Mouse (Mus musculus): ENCODE results near the gene Arl15. TPM values are rescaled to one million over a fixed set of nuclear protein-coding genes. Genes with fewer than 3 reads are reported as not detected.

Gene Arl15
- total and polyA plus RNA-seq, 3 experiments: 3.2 to 9.6 (median 9.1) TPM

- H3K36me3 ChIP-seq (ENCODE audit: control insufficient read depth, insufficient read depth, low read length): peaks cover 10% of the 10 kb centered on the region
- intact Hi-C loops (cut with DNase I): no loop called here
- H3K4me1 ChIP-seq (ENCODE audit: control insufficient read depth, insufficient read depth, low read length): peaks cover 5% of the 10 kb centered on the region
- TF ChIP-seq CTCF (IDR thresholded peaks at IDR 0.05) (no peak), EP300 (IDR thresholded peaks at IDR 0.05; ENCODE audit: insufficient read depth, low read depth, low read length) (no peak), POLR2A (IDR thresholded peaks at IDR 0.05; ENCODE audit: insufficient read depth, low read depth, low read length) (no peak)
- no peak overlapping the region for H3K4me3 ChIP-seq
- no peaks in the 10 kb centered on the region for H3K27me3 ChIP-seq (ENCODE audit: control insufficient read depth, insufficient read depth, low read length)
- no peak overlapping the region; the same call in 1 of the 2 replicates for H3K27ac ChIP-seq
- 27% methylated on average over 9 of the region's 9 CpGs for WGBS
- DNase-seq: no peak
- H3K9ac ChIP-seq (ENCODE audit: low read depth, low read length): no peak overlapping the region
- peaks cover 7% of the 10 kb centered on the region; the same call in 1 of the 2 replicates for H3K79me2 ChIP-seq (replicated peaks; ENCODE audit: control insufficient read depth, insufficient read depth, low read length)
Observed at GRCm38 (mm10) chr13:113811910-113812592, 17.7 kb downstream of the Arl15 start.

DNA sequence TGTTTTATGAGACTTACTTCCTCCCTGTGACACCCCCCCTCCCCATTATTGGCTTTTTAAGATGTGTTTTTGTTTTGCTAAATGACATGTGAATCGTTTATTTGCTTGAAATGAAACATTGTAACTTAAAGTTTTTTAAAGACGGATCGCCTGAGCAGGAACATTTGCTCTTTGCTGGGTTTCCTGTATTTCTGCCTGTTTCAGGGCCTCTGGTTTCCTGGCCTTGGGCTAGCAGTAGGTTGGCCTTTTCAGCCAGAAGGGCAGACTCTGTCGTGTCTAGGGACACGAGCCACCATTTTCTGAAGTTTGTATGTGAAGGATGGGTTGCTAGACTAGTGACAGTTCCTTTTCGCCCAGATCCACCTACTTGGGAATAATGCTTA lies 18.3 kb downstream of the Arl15 start:
- DNase-seq: no peak

GRCm38 (mm10) chr13:113814121-113814520 lies 19.8 kb downstream of the Arl15 start:
- no peak for DNase-seq
- intact Hi-C loops (cut with DNase I): no loop called here
- no peak overlapping the region for H3K4me3 ChIP-seq
- H3K79me2 ChIP-seq (replicated peaks; ENCODE audit: control insufficient read depth, insufficient read depth, low read length): peaks cover 8% of the 10 kb centered on the region
- no peak overlapping the region for H3K27ac ChIP-seq
- WGBS: 80% methylated on average over 8 of the region's 8 CpGs
- peaks cover 5% of the 10 kb centered on the region for H3K4me1 ChIP-seq (ENCODE audit: control insufficient read depth, insufficient read depth, low read length)
- no peak overlapping the region for H3K9ac ChIP-seq (ENCODE audit: low read depth, low read length)
- H3K27me3 ChIP-seq (ENCODE audit: control insufficient read depth, insufficient read depth, low read length): no peaks in the 10 kb centered on the region
- peaks cover 10% of the 10 kb centered on the region for H3K36me3 ChIP-seq (ENCODE audit: control insufficient read depth, insufficient read depth, low read length)
- TF ChIP-seq POLR2A (IDR thresholded peaks at IDR 0.05; ENCODE audit: insufficient read depth, low read depth, low read length) (no peak), CTCF (IDR thresholded peaks at IDR 0.05) (no peak), EP300 (IDR thresholded peaks at IDR 0.05; ENCODE audit: insufficient read depth, low read depth, low read length) (no peak)

More for the DNA sequence above, 18.3 kb downstream of the Arl15 start:
- Histone ChIP-seq H3K27me3 (ENCODE audit: control insufficient read depth, insufficient read depth, low read length) (no peaks in the 10 kb centered on the region), H3K4me1 (ENCODE audit: control insufficient read depth, insufficient read depth, low read length) (peaks cover 5% of the 10 kb centered on the region), H3K9ac (ENCODE audit: low read depth, low read length) (no peak overlapping the region), H3K4me3 (no peak overlapping the region), H3K36me3 (ENCODE audit: control insufficient read depth, insufficient read depth, low read length) (peaks cover 10% of the 10 kb centered on the region), H3K27ac (no peak overlapping the region; the same call in 1 of the 2 replicates), H3K79me2 (replicated peaks; ENCODE audit: control insufficient read depth, insufficient read depth, low read length) (peaks cover 6% of the 10 kb centered on the region; the same call in 1 of the 2 replicates)
- WGBS: 49% methylated on average over 6 of the region's 6 CpGs
- no peak for TF ChIP-seq POLR2A (IDR thresholded peaks at IDR 0.05; ENCODE audit: insufficient read depth, low read depth, low read length)
- TF ChIP-seq CTCF (IDR thresholded peaks at IDR 0.05): no peak
- no peak for TF ChIP-seq EP300 (IDR thresholded peaks at IDR 0.05; ENCODE audit: insufficient read depth, low read depth, low read length)
- intact Hi-C loops (cut with DNase I): no loop called here

DNA sequence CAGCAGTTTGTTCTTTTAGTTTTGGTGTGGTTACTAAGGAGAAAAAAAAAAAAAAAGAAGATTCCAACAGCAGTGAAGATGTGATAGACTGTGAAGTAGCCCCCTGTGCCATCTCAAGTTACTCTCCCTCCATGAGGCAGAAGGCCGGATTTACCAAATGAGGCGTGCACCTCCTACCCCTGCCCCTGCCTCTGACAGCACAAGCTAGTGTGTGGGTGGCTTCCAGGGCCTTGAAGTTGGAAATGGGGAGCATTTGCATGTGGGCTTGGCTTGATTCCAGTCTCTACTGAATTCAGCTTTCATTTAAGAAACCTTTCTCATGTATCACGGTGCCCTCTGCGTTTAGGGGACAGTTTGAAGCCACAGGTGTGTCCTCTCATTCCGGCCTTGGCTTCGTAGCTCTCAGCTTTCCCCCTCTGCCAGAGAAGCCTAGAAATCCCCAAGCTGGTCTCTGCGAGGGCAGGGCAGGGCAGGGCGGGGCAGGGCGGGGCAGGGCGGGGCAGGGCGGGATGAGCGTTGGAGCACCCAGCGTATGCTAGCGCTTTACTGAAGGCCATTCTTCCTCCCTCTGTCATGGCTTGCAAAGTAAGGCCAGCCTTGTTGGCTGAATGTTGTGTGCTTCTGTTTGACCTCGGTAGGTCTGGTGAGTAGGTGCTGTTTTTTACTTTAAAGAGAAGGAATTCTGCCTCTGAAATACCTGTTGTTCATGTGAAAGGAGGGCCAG lies 21.6 kb downstream of the Arl15 start:
- no peak overlapping the region for H3K27ac ChIP-seq
- WGBS: 80% methylated on average over 15 of the region's 15 CpGs
- intact Hi-C loops (cut with DNase I): no loop called here

GRCm38 (mm10) chr13:113816421-113816810 lies 22.1 kb downstream of the Arl15 start:
- Histone ChIP-seq H3K4me3 (no peak overlapping the region), H3K79me2 (replicated peaks; ENCODE audit: control insufficient read depth, insufficient read depth, low read length) (peaks cover 12% of the 10 kb centered on the region), H3K27me3 (ENCODE audit: control insufficient read depth, insufficient read depth, low read length) (no peaks in the 10 kb centered on the region), H3K36me3 (ENCODE audit: control insufficient read depth, insufficient read depth, low read length) (peaks cover 9% of the 10 kb centered on the region), H3K4me1 (ENCODE audit: control insufficient read depth, insufficient read depth, low read length) (peaks cover 5% of the 10 kb centered on the region), H3K9ac (ENCODE audit: low read depth, low read length) (no peak overlapping the region), H3K27ac (no peak overlapping the region)
- DNase-seq: no peak
- WGBS: 89% methylated on average over 6 of the region's 6 CpGs
- TF ChIP-seq POLR2A (IDR thresholded peaks at IDR 0.05; ENCODE audit: insufficient read depth, low read depth, low read length) (no peak), CTCF (IDR thresholded peaks at IDR 0.05) (no peak), EP300 (IDR thresholded peaks at IDR 0.05; ENCODE audit: insufficient read depth, low read depth, low read length) (no peak)
- intact Hi-C loops (cut with DNase I): no loop called here

More for the DNA sequence above, 21.6 kb downstream of the Arl15 start:
- Histone ChIP-seq H3K4me1 (ENCODE audit: control insufficient read depth, insufficient read depth, low read length) (peaks cover 5% of the 10 kb centered on the region), H3K27me3 (ENCODE audit: control insufficient read depth, insufficient read depth, low read length) (no peaks in the 10 kb centered on the region), H3K79me2 (replicated peaks; ENCODE audit: control insufficient read depth, insufficient read depth, low read length) (peaks cover 12% of the 10 kb centered on the region), H3K9ac (ENCODE audit: low read depth, low read length) (no peak overlapping the region), H3K36me3 (ENCODE audit: control insufficient read depth, insufficient read depth, low read length) (peaks cover 10% of the 10 kb centered on the region), H3K4me3 (no peak overlapping the region)
- TF ChIP-seq EP300 (IDR thresholded peaks at IDR 0.05; ENCODE audit: insufficient read depth, low read depth, low read length): no peak
- DNase-seq: no peak

GRCm38 (mm10) chr13:113819006-113819405 lies 24.7 kb downstream of the Arl15 start:
- no peaks in the 10 kb centered on the region for H3K36me3 ChIP-seq (ENCODE audit: control insufficient read depth, insufficient read depth, low read length)
- no peak for DNase-seq
- H3K79me2 ChIP-seq (replicated peaks; ENCODE audit: control insufficient read depth, insufficient read depth, low read length): peaks cover 12% of the 10 kb centered on the region
- WGBS: 95% methylated on average over 7 of the region's 7 CpGs
- H3K9ac ChIP-seq (ENCODE audit: low read depth, low read length): no peak overlapping the region
- TF ChIP-seq CTCF (IDR thresholded peaks at IDR 0.05) (no peak), EP300 (IDR thresholded peaks at IDR 0.05; ENCODE audit: insufficient read depth, low read depth, low read length) (no peak)
- H3K27me3 ChIP-seq (ENCODE audit: control insufficient read depth, insufficient read depth, low read length): no peaks in the 10 kb centered on the region
- H3K27ac ChIP-seq: no peak overlapping the region
- H3K4me3 ChIP-seq: no peak overlapping the region
- H3K4me1 ChIP-seq (ENCODE audit: control insufficient read depth, insufficient read depth, low read length): peaks cover 3% of the 10 kb centered on the region
- intact Hi-C loops (cut with DNase I): no loop called here

All from heart, adult 2 months (tissue).